Mouse (Mus musculus) gastrocnemius, adult 18-20 months (tissue): ENCODE results near the gene Dhx9. TPM values are rescaled to one million over a fixed set of nuclear protein-coding genes. Genes with fewer than 3 reads are reported as not detected.
"Not testable (repeated sequence)": the region's sequence is repeated elsewhere in the genome, so short reads cannot be mapped to it uniquely, and the experiment has no call there.

ENCODE experiments used
- DNase-seq: peaks from one replicate; pipeline ENCODE4 v3.0.0; 2021; ENCODE audit warnings: low spot score
- total RNA-seq, 2 experiments: library from RNA; stranded (reverse); gene quantifications; 2 replicates each; pipeline ENCODE4 v1.2.3; 2021

The Dhx9 gene
- total RNA-seq, 2 experiments from 2014 or later, result 21.4 to 24.4 TPM

DNA sequence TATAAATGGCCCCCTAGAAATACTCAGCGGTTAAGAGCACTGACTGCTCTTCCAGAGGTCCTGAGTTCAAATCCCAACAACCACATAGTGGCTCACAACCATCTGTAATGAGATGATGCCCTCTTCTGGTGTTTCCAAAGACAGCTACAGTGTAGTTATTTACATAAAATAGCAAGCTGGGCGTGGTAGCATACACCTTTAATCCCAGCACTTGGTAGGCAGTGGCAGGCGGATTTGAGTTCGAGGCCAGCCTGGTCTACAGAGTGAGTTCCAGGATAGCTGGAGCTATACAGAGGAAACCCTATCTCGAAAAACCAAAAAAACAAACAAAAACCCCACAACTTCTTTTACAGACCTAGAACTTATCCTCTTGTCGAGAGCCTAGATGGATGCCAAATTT lies 1.3 kb downstream of the Dhx9 start:
- not testable (repeated sequence) for DNase-seq

DNA sequence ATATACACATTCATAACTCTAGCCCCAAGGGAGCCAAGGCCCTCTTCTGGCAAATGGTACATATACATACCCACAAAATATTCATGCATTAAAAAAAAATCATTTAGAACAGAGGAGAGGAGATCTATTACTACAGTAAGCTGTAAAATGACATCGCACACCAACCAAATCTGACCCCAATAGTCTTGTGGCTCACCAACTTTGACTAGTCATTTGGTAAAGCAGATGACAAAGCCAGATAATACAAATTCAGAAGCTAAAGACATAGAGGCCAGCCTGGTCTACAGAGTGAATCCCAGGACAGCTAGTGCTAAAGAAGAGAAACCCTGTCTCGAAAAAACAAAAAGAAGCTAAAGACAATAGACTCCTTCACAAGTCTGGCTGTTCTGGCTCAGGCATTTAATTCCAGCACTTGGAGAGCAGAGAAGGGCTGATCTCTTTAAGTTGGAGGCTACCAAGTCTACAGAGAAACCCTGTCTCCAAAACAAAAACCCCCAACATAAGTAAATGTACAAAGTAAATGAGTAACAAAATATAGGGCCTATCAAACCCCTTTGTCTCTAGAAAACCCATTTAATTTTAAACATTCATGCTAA lies 2.2 kb downstream of the Dhx9 start:
- no peak for DNase-seq

GRCm38 (mm10) chr1:153481025-153481412 lies 6.4 kb downstream of the Dhx9 start:
- DNase-seq, result no peak

DNA sequence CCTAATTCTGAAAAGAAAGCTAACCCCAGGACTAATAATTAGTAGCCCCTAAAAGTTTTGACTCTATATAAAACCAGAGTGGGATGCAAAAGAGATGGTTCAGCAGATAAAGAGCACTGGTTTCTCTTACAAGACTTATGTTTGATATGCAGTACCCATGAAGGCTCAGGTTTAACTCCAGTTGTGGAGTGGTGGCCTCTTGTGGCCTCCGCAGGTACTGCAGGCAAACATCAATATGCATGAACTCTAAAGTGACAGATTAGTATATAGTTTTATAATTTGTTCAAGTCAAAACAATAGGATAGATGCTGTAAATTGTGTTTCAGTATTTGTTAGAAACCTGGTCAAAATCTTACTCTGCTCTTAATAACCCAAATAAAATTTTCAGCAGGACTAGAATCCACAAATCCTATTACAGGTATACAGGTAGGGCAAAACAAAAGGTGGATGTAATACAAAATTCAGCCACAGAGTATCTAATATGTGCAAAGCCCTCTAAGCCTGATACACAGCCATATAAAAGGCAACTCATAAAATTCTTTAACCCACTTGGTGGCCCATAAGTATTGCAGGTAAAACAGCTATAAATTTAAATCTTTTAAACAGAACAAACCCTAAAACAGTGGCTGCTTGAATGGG lies 7.0 kb downstream of the Dhx9 start:
- peak; percentile 44 for DNase-seq

- DNase-seq, result no peak
These were observed 8.2 kb downstream of the Dhx9 start for GRCm38 (mm10) chr1:153479296-153479695.

DNA sequence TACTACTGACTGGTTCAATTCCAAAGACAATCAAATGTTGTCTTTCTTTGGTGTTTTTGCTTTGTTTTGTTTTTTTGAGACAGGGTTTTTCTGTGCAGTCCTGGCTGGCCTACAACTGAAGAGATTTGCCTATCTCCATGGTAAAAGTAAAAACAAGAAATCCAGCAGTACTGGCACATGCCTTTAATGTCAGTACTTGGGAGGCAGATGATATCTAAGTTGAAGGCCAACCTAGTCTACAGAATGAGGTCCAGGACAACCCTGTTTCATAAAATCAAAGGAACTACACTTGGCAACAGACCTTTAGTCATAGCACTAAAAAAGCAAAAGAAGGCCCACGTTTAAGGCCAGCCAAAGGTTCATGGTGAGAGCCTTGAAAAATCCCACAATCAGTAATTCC lies 25.7 kb downstream of the Dhx9 start:
- no peak for DNase-seq

DNA sequence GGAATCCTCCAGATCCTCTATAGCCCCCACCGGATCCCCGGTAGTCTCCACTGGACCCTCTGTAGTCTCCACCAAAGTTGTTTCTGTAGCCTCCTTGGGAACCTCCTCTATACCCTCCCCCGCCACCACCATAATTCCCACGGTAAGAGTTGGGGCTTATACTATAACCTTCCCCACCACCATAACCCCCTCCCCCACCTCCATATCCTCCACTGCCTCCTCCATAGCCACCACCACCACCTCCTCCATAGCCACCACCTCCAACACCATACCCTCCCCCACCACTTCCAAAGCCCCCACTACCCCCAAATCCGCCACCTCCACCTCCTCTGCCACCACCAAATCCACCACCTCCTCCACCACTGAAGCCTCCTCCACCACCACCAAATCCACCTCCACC lies 31.3 kb downstream of the Dhx9 start:
- no peak for DNase-seq

DNA sequence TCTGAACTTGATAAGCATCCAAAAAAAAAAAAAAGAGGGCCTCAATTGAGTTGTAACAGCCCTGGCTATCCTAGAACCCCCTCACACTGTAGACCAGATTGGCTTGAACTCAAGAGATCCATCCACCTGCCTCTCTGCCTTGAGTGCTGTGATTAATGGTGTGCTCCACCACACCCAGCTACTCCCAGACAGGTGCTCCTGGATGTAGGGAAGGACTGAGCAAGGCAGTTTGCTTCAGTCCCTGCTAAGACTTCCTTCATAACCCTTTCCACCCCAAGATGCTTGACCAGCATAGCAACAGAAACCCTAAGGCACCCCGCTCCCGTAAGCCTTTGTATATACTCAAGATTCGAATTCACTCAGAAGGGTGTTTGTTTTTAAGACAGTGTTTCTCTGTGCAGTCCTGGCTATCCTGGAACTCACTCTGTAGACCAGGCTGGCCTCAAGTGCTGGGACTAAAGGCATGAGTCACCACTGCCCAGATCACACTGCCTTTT lies 34.3 kb downstream of the Dhx9 start:
- no peak for DNase-seq

DNA sequence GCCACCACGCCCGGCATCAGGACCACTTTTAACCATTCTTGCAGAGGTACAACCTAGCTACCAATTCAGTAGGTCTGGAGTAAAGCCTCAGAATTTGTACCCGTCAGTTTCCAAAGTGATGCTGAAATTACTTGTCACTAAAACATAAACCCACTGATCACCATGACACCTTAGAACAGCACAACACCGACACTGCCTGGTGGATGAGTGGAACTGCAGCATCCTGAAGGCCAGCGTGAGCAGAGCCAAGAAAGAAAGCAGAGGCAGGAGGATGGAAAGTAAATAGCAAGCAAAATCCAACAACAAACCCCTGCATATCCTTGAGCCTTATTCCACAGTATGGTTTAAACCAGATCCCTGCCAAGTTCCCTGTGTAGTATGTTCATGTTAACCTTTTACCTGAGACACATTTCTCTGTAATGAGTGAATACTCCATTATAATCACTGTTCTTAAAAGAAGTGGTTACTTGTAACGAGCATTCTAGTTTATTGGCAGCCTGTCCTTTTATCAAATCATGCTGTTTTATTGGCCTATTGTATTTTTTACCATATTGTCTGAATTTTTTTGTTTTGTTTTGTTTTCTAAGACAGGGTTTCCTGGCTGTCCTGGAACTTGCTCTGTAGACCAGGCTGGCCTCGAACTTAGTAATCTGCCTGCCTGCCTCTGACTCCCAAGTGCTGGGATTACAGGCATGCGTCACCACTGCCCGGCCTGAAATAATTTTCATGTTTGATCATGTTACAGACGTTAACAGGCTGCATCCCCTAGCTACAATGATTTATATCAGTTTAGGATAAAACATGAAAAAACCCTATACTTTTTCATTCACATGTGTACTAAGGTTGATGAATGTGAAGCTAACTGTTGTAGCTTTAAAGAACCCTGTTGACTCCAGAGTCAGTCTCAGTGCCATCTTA lies 36.0 kb downstream of the Dhx9 start:
- DNase-seq, result peak; percentile 7

GRCm38 (mm10) chr1:153446120-153446831 lies 41.2 kb downstream of the Dhx9 start:
- DNase-seq, result no peak

DNA sequence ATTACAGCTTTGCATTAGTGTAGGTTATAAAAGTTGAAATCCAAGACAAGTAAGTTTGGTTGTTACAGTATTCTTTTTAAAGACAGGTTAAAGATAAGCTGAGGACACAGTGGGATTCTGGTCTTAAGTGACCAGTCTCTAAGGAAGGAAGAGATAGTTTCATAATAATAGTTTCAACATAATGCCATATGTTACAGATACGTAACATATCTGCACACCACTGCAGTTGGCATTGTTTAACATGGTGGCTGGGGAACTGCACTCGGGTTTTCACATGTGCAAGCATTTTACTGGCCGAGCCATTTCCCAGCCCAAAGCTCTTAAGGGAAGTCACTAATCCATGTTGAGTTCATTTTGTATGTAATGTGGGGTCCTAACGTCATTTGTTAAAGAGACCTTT lies 43.8 kb downstream of the Dhx9 start:
- no peak for DNase-seq

GRCm38 (mm10) chr1:153443019-153443418 lies 44.4 kb downstream of the Dhx9 start:
- no peak for DNase-seq

DNA sequence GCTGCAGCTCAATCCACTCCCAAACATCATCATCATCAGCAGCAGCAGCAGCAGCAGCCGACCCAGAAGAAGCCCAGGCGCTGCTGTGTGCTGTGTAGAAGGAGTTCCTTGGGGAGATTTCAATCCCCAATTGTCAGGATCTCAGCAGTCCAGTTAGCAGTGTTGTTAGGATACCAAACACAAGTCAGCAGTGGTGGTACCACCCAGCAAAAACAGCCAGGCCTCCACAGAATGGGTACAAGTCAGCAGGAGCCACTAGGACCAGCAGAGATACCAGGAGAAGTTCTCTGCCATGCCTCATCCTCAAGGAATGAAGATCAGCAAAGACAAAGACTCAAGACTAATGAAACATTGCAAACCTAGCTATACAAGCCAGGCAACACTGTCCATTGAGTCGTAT lies 45.8 kb downstream of the Dhx9 start:
- DNase-seq, result no peak

DNA sequence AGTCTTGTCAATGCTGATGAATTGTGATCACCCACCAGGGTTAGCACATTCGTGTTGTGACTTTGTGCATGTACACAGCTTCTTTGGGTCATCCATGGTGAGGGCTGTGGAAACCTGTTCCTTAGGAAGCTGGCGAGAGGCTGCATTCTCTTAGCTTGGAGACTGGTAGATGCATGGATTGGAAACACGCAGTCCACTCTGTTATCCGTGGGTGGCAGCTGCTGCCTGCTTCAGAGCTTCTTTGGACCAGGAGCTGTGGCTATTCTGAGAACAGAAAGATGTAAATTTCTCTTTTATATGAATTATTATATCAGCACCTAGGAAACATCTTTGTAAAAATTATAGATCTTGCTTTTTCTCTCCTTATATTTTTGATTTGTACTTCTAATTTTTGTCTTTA lies 46.7 kb downstream of the Dhx9 start:
- DNase-seq, result no peak

DNA sequence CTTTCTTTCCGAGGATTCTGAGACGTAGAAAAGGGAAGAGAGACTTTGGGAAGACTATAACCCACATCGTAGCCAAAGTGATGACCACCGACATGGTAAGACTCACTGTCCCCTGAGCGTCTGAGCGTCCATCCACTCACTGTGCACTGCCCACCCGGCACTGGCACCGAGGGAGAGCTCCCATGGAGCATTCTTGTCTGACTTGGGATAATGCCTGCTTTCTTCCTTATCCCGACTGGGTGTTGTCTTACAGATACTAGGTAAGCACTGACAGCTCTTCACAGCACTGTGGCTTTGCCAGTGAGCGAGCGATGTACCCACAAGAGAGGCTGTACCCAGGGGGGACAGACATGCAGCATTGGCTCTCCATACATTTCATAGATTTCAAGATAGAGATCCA lies 49.9 kb downstream of the Dhx9 start:
- DNase-seq, result no peak

DNA sequence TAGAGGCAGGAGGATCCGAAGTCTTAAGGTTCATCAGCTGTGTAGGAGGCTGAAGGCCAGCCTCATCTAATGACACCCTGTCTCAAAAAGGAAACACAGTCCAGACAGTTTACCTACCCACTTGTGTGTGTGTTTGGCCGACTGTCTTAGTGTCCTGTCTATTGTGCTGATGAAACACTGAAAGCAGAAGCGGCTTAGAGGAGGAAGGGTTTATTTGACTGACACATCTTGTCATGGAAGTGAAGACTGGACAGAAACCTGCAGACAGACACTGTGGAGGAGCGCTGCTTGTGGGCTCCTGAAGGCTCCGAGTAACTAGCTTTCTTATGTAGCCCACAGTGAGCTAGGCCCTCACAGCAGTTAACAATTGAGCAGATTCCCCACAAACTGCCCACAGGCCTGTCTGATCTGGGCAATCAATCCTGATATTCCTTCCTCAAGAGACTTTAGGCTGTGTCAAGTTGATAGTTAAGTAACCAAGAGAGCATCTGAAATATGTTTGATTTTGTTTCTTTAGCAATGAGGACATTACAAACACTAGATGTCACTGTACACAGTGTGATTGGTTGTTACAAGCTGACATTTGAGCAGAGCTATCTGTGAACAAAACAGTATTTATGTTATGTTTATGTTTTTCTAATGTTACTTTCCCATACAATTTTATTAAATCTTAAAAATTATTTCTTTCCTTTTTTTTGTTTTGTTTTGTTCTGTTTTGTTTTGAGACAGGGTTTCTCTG lies 53.4 kb downstream of the Dhx9 start:
- DNase-seq, result no peak

GRCm38 (mm10) chr1:153432329-153432728 lies 55.1 kb downstream of the Dhx9 start:
- no peak for DNase-seq

- DNase-seq, result no peak
These were observed 55.8 kb downstream of the Dhx9 start for GRCm38 (mm10) chr1:153431701-153432100.

DNA sequence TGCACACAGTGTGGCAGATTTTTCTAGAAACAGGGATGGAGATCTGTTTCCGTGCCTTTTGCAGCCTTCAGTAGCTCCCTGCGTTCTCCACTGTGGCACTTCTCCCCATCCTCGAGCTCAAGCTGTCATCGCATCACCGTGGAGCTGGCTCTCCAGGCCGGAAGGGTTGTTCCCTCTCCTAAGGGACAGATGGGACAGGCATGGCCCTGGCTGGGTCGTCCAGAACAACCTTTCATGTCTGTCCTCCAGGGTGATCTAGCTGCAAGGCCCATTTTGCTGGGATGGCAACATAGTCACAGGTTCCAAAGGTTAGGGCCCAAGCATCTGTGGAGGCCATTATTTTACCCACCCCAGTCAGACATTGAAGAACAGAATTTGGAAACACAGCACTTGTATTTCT lies 56.3 kb downstream of the Dhx9 start:
- DNase-seq, result no peak

DNA sequence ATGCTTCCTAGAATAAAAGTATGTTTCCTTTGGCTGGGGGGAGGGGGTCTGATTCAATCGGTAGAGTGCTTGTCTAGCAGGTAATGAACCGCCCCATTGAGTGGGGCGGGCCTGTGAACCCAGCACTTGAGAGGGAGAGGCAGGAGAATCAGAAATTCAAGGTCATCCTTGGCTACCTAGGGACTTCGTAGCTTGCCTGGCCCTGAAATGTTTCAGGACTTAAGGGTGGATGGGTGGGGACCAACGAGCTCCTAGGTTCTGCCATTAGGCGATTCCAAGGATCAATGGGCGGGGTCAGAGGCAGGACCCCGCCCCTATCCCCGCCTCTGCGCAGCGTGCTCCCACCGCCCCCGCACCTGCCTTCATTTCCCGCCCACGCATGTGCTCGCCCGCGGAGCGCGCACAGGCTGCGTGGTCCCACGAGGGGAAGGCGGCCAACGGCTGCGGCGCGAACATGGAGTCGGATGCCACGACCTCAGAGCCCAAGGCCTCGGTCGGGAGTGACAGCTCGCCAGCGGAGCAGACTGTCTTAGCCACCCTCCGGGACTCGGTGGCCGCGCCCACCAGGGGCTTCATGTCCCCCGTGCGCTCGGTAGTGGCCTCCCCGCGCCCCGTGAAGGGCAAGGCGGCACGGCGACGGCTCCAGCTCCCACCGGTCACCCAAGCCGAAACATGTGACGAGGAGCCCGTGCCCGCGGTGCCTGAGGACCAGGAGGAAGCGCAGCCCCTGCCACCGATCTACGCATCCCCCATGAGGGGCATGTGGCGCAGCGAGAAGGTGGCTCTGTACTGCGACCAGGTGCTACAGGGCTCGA lies 62.5 kb downstream of the Dhx9 start, which contains the start of gene Shcbp1l:
Shcbp1l (plus strand) TSS at position 393 of the 815 bp plus-strand sequence.
- DNase-seq, result peak; percentile 25
